Mouse (Mus musculus) erythroid progenitor cell, adult 5-6 weeks (primary cell): ENCODE results near the gene Rdh16f1. TPM values are rescaled to one million over a fixed set of nuclear protein-coding genes. Genes with fewer than 3 reads are reported as not detected.

Source experiments
- ATAC-seq: replicated peaks from 2 replicates; pipeline ENCODE4 v1.8.0; 2016; ENCODE audit warnings: moderate number of reproducible peaks, mild to moderate bottlenecking, moderate TSS enrichment, inconsistent platforms; ENCODE audit not compliant: poor library complexity, low FRiP score, severe bottlenecking
- total RNA-seq, 2 experiments: library from RNA; stranded (forward) in 1 of 2; stranded (reverse) in 1 of 2; fragments of 150-400 nt in 1 of 2; fragments of 186-747, 209-891 nt in 1 of 2; gene quantifications; 2 replicates each; pipeline versions ENCODE4 v1.2.3 to v1.2.4; 2015 to 2017; ENCODE audit warnings: low replicate concordance in 2 of 2

The Rdh16f1 gene
- total RNA-seq (2015; ENCODE audit: low replicate concordance), result not detected in 2 replicates
- not detected in 2 replicates for total RNA-seq (2017; ENCODE audit: low replicate concordance)

GRCm38 (mm10) chr10:127759181-127760110 is at the start of gene Rdh16f1, which contains the start of gene Rdh1:
Gene Rdh16f1, plus strand, starts transcription at chr10:127759787.
Gene Rdh1, plus strand, starts transcription at chr10:127759721.
- no peak for ATAC-seq

- no peak for ATAC-seq
Measured at GRCm38 (mm10) chr10:127710331-127710730, 49.3 kb upstream of the Rdh16f1 start.

- ATAC-seq, result no peak
Measured at GRCm38 (mm10) chr10:127712736-127713135, 46.9 kb upstream of the Rdh16f1 start.

- ATAC-seq, result no peak
Measured at GRCm38 (mm10) chr10:127721671-127722418, 37.7 kb upstream of the Rdh16f1 start.

GRCm38 (mm10) chr10:127724178-127724577 is 35.4 kb upstream of the Rdh16f1 start, which contains the start of gene Tac2:
Gene Tac2, plus strand, starts transcription at chr10:127724478.
- ATAC-seq, result no peak

- 0 out of 2 replicates have a peak, but pooled peaks have one; percentile 32 for ATAC-seq
Measured at GRCm38 (mm10) chr10:127725136-127725535, 34.5 kb upstream of the Rdh16f1 start.

- ATAC-seq, result no peak
Measured at GRCm38 (mm10) chr10:127728437-127728836, 31.1 kb upstream of the Rdh16f1 start.

- peak; percentile 67 for ATAC-seq
Measured at GRCm38 (mm10) chr10:127730285-127730932, 29.2 kb upstream of the Rdh16f1 start.

- ATAC-seq, result no peak
Measured at GRCm38 (mm10) chr10:127730933-127731310, 28.7 kb upstream of the Rdh16f1 start.

- no peak for ATAC-seq
Measured at GRCm38 (mm10) chr10:127731397-127731796, 28.2 kb upstream of the Rdh16f1 start.

GRCm38 (mm10) chr10:127734434-127734833 is 25.2 kb upstream of the Rdh16f1 start:
- no peak for ATAC-seq

- ATAC-seq, result no peak
Measured at GRCm38 (mm10) chr10:127736266-127736665, 23.3 kb upstream of the Rdh16f1 start.

- ATAC-seq, result no peak
Measured at GRCm38 (mm10) chr10:127736916-127737315, 22.7 kb upstream of the Rdh16f1 start.

- no peak for ATAC-seq
Measured at GRCm38 (mm10) chr10:127737552-127737951, 22.0 kb upstream of the Rdh16f1 start.

- ATAC-seq, result peak; percentile 49; the same call in 1 of the 2 replicates
Measured at GRCm38 (mm10) chr10:127738151-127738882, 21.3 kb upstream of the Rdh16f1 start.

- ATAC-seq, result peak; percentile 53
Measured at GRCm38 (mm10) chr10:127739083-127739660, 20.4 kb upstream of the Rdh16f1 start, which contains the start of gene Zbtb39. Gene Zbtb39, plus strand, starts transcription at chr10:127739538.

GRCm38 (mm10) chr10:127739661-127740161 is 19.9 kb upstream of the Rdh16f1 start:
- peak; percentile 25; the same call in 1 of the 2 replicates for ATAC-seq

GRCm38 (mm10) chr10:127744661-127745060 is 14.9 kb upstream of the Rdh16f1 start:
- peak; percentile 58 for ATAC-seq

- ATAC-seq, result no peak
Measured at GRCm38 (mm10) chr10:127745886-127746285, 13.7 kb upstream of the Rdh16f1 start.
